Mouse (Mus musculus) liver, postnatal 0 days (tissue): Measurements from ENCODE around the gene Cobll1. TPM values are rescaled to one million over a fixed set of nuclear protein-coding genes. Genes with fewer than 3 reads are reported as not detected.
A peak's percentile ranks its signal among the peaks of the same experiment; 100 is the strongest.

Source experiments
- ATAC-seq: fragments of 200-750 bp; cut with Nextera tagmentation; 2 replicates; pipeline ENCODE4 v1.8.0; 2017; ENCODE audit warnings: mild to moderate bottlenecking, moderate library complexity
- DNase-seq: peaks from one replicate; pipeline ENCODE4 v3.0.0-alpha.2; 2016
- H3K27ac ChIP-seq: fragments of 300-500 bp; sonication (generic); 2 replicates; pipeline ENCODE4 v1.5.1; 2014; ENCODE audit warnings: antibody characterized with exemption, moderate library complexity, mild to moderate bottlenecking, low read depth
- H3K27me3 ChIP-seq: fragments of 300-500 bp; sonication (generic); 2 replicates; pipeline ENCODE4 v1.6.1; 2014; ENCODE audit warnings: low read length, control low read depth, mixed read lengths; ENCODE audit not compliant: insufficient read depth
- H3K36me3 ChIP-seq: fragments of 300-500 bp; sonication (generic); replicated peaks from 2 replicates; pipeline ENCODE4 v1.6.1; 2014; ENCODE audit warnings: mild to moderate bottlenecking, control low read depth, low read length, moderate library complexity, mixed read lengths; ENCODE audit not compliant: insufficient read depth
- H3K4me1 ChIP-seq: fragments of 300-500 bp; sonication (generic); 2 replicates; pipeline ENCODE4 v1.6.1; 2014; ENCODE audit warnings: antibody characterized with exemption, mild to moderate bottlenecking, control low read depth; ENCODE audit not compliant: insufficient read depth
- H3K4me2 ChIP-seq: fragments of 300-500 bp; sonication (generic); 2 replicates; pipeline ENCODE4 v1.6.1; 2014; ENCODE audit warnings: low read depth, mild to moderate bottlenecking, low read length, moderate library complexity, mixed read lengths
- H3K4me3 ChIP-seq: fragments of 300-500 bp; sonication (generic); 2 replicates; pipeline ENCODE4 v1.5.1; 2014; ENCODE audit warnings: low read depth, low read length
- H3K9ac ChIP-seq: fragments of 300-500 bp; sonication (generic); replicated peaks from 2 replicates; pipeline ENCODE4 v1.6.1; 2014; ENCODE audit warnings: mild to moderate bottlenecking, moderate library complexity
- H3K9me3 ChIP-seq: fragments of 300-500 bp; sonication (generic); 2 replicates; pipeline ENCODE4 v1.6.1; 2016; ENCODE audit warnings: mild to moderate bottlenecking, control low read depth, low read length, mixed read lengths
- CTCF ChIP-seq: sonication (generic); IDR thresholded peaks from 2 replicates; pipeline ENCODE4 v1.5.1; 2016; ENCODE audit warnings: antibody characterized with exemption, low read depth
- EP300 ChIP-seq: IDR thresholded peaks from 2 replicates; pipeline ENCODE4 v1.6.1; 2016; ENCODE audit warnings: antibody characterized with exemption, low read depth, mild to moderate bottlenecking
- WGBS: fragments of 180-500 bp; shearing (Covaris S2); extraction: QIAGEN DNeasy Blood & Tissue Kit; methylation state at CpG from one replicate; pipeline ENCODE4 v1.1.7; 2014; ENCODE audit not compliant: insufficient replicate concordance; 5-methylcytosine and 5-hydroxymethylcytosine counted together
- polyA plus RNA-seq: library from polyadenylated mRNA; unstranded; fragments of >200 nt; fragmentation: Nextera tagmentation; extraction: Ambion mirVana; gene quantifications from 2 replicates; pipeline ENCODE4 v1.2.1, GENCODE M21; 2015

Cobll1 gene
- polyA plus RNA-seq, 1 experiment from 2014 or later = 7.0 TPM

GRCm38 (mm10) chr2:65211620-65212019, 27.6 kb downstream of the Cobll1 start:
- H3K4me1 ChIP-seq = peaks cover 3% of the 10 kb centered on the region; the same call in 1 of the 2 replicates
- WGBS = 70% methylated on average over 3 of the region's 3 CpGs
- 0 out of 2 replicates have a peak overlapping the region, but pooled peaks have one; percentile 7 for H3K27ac ChIP-seq
- no peaks in the 10 kb centered on the region for H3K36me3 ChIP-seq
- no peak overlapping the region for H3K4me3 ChIP-seq
- no peaks in the 10 kb centered on the region for H3K9me3 ChIP-seq
- H3K4me2 ChIP-seq = no peak overlapping the region
- H3K9ac ChIP-seq = no peak overlapping the region
- no peaks in the 10 kb centered on the region for H3K27me3 ChIP-seq
- no peak for ATAC-seq
- TF ChIP-seq EP300 = no peak
- TF ChIP-seq CTCF = no peak
- DNase-seq = no peak

DNA sequence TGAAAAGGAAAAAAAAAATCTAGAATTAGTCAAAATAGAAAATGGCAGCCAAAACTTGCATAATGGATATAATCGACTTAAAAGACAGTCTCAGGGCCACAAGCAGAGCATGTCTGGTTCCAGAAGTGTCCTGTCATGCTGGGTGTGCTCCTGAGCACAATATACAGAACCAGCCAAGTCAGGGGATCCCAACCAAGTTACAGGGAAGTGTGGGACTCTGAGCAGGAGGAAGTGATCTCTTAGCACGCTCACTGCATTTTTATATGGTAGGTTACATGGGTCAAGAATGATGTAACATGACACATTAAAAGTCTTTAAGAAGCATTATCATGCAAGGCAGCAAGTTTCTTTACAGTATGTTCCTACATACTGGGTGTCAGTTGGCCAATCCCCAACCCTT, 31.5 kb downstream of the Cobll1 start:
- H3K9me3 ChIP-seq = no peaks in the 10 kb centered on the region
- H3K9ac ChIP-seq = no peak overlapping the region
- no peaks in the 10 kb centered on the region for H3K36me3 ChIP-seq
- no peak overlapping the region for H3K27ac ChIP-seq
- no peaks in the 10 kb centered on the region for H3K4me1 ChIP-seq
- H3K27me3 ChIP-seq = no peaks in the 10 kb centered on the region
- no peak for TF ChIP-seq EP300
- TF ChIP-seq CTCF = no peak
- ATAC-seq (no peak), DNase-seq (no peak)
- H3K4me3 ChIP-seq = no peak overlapping the region
- WGBS = 74% methylated on average over 2 of the region's 2 CpGs
- no peak overlapping the region for H3K4me2 ChIP-seq

- Histone ChIP-seq H3K4me2 (no peak overlapping the region), H3K27ac (no peak overlapping the region), H3K9me3 (no peaks in the 10 kb centered on the region), H3K4me1 (no peaks in the 10 kb centered on the region), H3K4me3 (no peak overlapping the region), H3K9ac (no peak overlapping the region), H3K36me3 (no peaks in the 10 kb centered on the region), H3K27me3 (no peaks in the 10 kb centered on the region)
- ATAC-seq (no peak), DNase-seq (no peak)
- TF ChIP-seq EP300 (no peak), CTCF (no peak)
- WGBS = 71% methylated on average over 7 of the region's 7 CpGs
Observed at GRCm38 (mm10) chr2:65203699-65204098, 35.5 kb downstream of the Cobll1 start.

DNA sequence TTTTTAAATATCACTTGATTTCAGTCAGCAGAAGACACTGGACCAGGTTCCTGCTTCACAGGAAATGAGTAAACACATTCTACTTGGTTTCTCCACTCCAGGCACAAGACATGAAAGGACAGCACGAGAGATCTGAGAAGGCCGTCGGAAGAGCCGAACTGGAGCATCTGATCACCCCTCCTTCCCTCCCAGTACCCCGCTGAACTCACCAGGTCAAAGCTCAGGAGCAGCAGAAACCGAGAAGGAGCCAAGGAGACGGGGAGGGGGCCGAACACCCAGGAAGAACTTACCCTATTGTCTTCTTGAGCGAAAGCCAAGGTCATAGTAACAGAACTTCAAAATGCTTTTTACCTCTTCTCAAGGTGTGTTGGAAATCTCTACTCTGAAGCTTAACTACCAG, 39.5 kb downstream of the Cobll1 start:
- ATAC-seq (no peak), DNase-seq (no peak)
- H3K36me3 ChIP-seq = no peaks in the 10 kb centered on the region
- H3K4me2 ChIP-seq = no peak overlapping the region
- no peak overlapping the region for H3K4me3 ChIP-seq
- H3K27ac ChIP-seq = no peak overlapping the region
- 71% methylated on average over 9 of the region's 9 CpGs for WGBS
- H3K9ac ChIP-seq = no peak overlapping the region
- no peaks in the 10 kb centered on the region for H3K4me1 ChIP-seq
- no peaks in the 10 kb centered on the region for H3K9me3 ChIP-seq
- H3K27me3 ChIP-seq = no peaks in the 10 kb centered on the region
- TF ChIP-seq CTCF (no peak), EP300 (no peak)

- TF ChIP-seq CTCF (no peak), EP300 (no peak)
- WGBS = 75% methylated on average over 3 of the region's 3 CpGs
- H3K4me1 ChIP-seq = no peaks in the 10 kb centered on the region
- ATAC-seq = 0 out of 2 replicates have a peak, but pooled peaks have one; percentile 23
- H3K36me3 ChIP-seq = no peaks in the 10 kb centered on the region
- H3K27ac ChIP-seq = 0 out of 2 replicates have a peak overlapping the region, but pooled peaks have one; percentile 44
- no peak for DNase-seq
- H3K4me3 ChIP-seq = no peak overlapping the region
- H3K9me3 ChIP-seq = no peaks in the 10 kb centered on the region
- no peak overlapping the region for H3K9ac ChIP-seq
- H3K27me3 ChIP-seq = no peaks in the 10 kb centered on the region
- no peak overlapping the region for H3K4me2 ChIP-seq
Observed at GRCm38 (mm10) chr2:65198605-65199004, 40.6 kb downstream of the Cobll1 start.

DNA sequence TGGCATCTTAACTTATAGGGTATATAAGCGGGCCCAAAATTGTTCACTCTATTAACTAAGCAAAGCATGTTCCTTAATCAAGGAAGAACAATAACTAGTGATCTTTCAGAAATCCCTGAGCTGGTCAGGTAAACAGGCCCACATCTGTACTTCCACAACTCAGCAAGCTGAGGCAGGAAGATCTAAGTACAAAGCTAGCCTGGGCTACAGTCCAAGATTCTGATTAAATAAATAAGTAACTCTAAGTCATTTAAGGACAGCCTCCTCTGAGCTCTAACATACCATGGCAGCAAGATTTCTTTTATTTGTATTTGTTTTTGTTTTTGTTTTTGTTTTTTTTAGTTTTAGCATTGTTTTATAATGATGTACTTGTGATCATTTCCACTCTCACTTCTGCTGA, 42.2 kb downstream of the Cobll1 start:
- no peak overlapping the region for H3K9ac ChIP-seq
- no peaks in the 10 kb centered on the region for H3K27me3 ChIP-seq
- TF ChIP-seq CTCF (no peak), EP300 (no peak)
- H3K36me3 ChIP-seq = no peaks in the 10 kb centered on the region
- no peak overlapping the region for H3K4me3 ChIP-seq
- no peak overlapping the region for H3K27ac ChIP-seq
- H3K4me1 ChIP-seq = peaks cover 6% of the 10 kb centered on the region; the same call in 1 of the 2 replicates
- H3K4me2 ChIP-seq = no peak overlapping the region
- DNase-seq = no peak
- ATAC-seq = no peak
- H3K9me3 ChIP-seq = no peaks in the 10 kb centered on the region
- 86% methylated on average over 1 of the region's 1 CpGs for WGBS
